Mouse (Mus musculus) forebrain, embryonic 14.5 days (tissue): ENCODE results near the gene Irf8. TPM values are rescaled to one million over a fixed set of nuclear protein-coding genes. Genes with fewer than 3 reads are reported as not detected.

Experiments
- ATAC-seq: fragments of 200-750 bp; cut with Nextera tagmentation; 2 replicates; pipeline ENCODE4 v1.8.0; 2017; ENCODE audit warnings: mild to moderate bottlenecking, moderate library complexity
- DNase-seq: peaks from one replicate; pipeline ENCODE4 v3.0.0-alpha.2; 2015; ENCODE audit warnings: low spot score
- H3K27ac ChIP-seq: fragments of 300-500 bp; sonication (generic); 2 replicates; pipeline ENCODE4 v1.5.1; 2014; ENCODE audit warnings: low read depth, mild to moderate bottlenecking, control low read depth, low read length, moderate library complexity
- H3K27me3 ChIP-seq: fragments of 300-500 bp; sonication (generic); replicated peaks from 2 replicates; pipeline ENCODE4 v1.6.1; 2014; ENCODE audit warnings: low read length, control low read depth, mixed read lengths; ENCODE audit not compliant: control insufficient read depth, insufficient read depth
- H3K36me3 ChIP-seq: fragments of 300-500 bp; sonication (generic); 2 replicates; pipeline ENCODE4 v1.6.1; 2014; ENCODE audit warnings: low read length, control low read depth; ENCODE audit not compliant: control insufficient read depth, insufficient read depth
- H3K4me1 ChIP-seq: fragments of 300-500 bp; sonication (generic); 2 replicates; pipeline ENCODE4 v1.6.1; 2014; ENCODE audit warnings: antibody characterized with exemption, low read length, control low read depth; ENCODE audit not compliant: control insufficient read depth, insufficient read depth
- H3K4me2 ChIP-seq: fragments of 300-500 bp; sonication (generic); 2 replicates; pipeline ENCODE4 v1.6.1; 2014; ENCODE audit warnings: mild to moderate bottlenecking, control low read depth, low read length
- H3K4me3 ChIP-seq: fragments of 300-500 bp; sonication (generic); 2 replicates; pipeline ENCODE4 v1.5.1; 2014; ENCODE audit warnings: low read depth, low read length, control low read depth
- H3K9ac ChIP-seq: fragments of 300-500 bp; sonication (generic); 2 replicates; pipeline ENCODE4 v1.6.1; 2014; ENCODE audit warnings: mild to moderate bottlenecking, low read length, control low read depth, moderate library complexity
- H3K9me3 ChIP-seq: fragments of 300-500 bp; sonication (generic); replicated peaks from 2 replicates; pipeline ENCODE4 v1.6.1; 2016; ENCODE audit warnings: low read length, control low read depth, mixed read lengths; ENCODE audit not compliant: control insufficient read depth
- WGBS: fragments of 180-500 bp; shearing (Covaris S2); extraction: QIAGEN DNeasy Blood & Tissue Kit; methylation state at CpG from one replicate; pipeline ENCODE4 v1.1.7; 2014; 5-methylcytosine and 5-hydroxymethylcytosine counted together
- polyA plus RNA-seq: library from polyadenylated mRNA; unstranded; fragments of >200 nt; fragmentation: Nextera tagmentation; extraction: Ambion mirVana; gene quantifications from 2 replicates; pipeline ENCODE4 v1.2.1, GENCODE M21; 2014

Gene Irf8
- polyA plus RNA-seq, 1 experiment from 2014 or later: 4.1 TPM

DNA sequence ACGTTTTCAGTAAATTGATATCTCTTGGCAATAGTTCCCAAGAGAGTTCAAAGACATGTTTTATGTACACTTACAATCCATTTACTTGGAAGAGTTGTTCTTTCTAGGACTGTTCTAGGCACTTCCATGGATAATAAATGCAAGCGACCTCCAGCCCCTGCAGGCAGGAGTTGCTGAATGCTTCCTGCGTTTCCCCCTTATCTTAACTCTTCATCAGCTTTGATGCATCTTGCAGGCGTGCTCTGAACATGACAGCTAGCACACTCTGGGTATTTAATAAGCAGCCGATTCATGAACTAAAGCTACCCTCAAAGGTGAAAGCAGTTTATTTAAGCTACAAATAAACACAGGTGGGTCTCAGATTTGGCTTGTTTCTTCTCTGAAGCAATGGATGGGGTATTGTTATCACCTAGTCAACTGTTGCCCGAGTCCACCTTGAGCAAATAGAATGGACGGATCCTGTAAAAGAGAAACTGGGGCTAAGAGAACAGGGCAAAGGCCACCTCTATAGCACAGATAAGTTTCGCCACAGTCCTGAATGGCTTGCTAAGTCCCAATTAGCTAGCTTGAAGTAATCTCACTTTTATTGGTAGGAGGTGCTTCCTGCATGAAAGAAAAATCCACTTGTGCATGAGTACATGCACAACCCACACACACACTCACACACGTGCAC is 7.5 kb upstream of the Irf8 start:
- H3K9ac ChIP-seq: no peak overlapping the region
- H3K4me1 ChIP-seq: no peaks in the 10 kb centered on the region
- WGBS: 77% methylated on average over 9 of the region's 9 CpGs
- no peak for ATAC-seq
- no peak overlapping the region for H3K4me3 ChIP-seq
- DNase-seq: no peak
- no peak overlapping the region for H3K27ac ChIP-seq
- no peaks in the 10 kb centered on the region for H3K9me3 ChIP-seq
- no peaks in the 10 kb centered on the region; the same call in 1 of the 2 replicates for H3K27me3 ChIP-seq
- no peak overlapping the region for H3K4me2 ChIP-seq
- H3K36me3 ChIP-seq: no peaks in the 10 kb centered on the region

- no peaks in the 10 kb centered on the region for H3K36me3 ChIP-seq
- H3K9me3 ChIP-seq: no peaks in the 10 kb centered on the region
- peaks cover 16% of the 10 kb centered on the region for H3K27me3 ChIP-seq
- no peak overlapping the region for H3K27ac ChIP-seq
- H3K9ac ChIP-seq: no peak overlapping the region
- ATAC-seq (no peak), DNase-seq (peak; percentile 16)
- 35% methylated on average over 14 of the region's 14 CpGs for WGBS
- peaks cover 6% of the 10 kb centered on the region for H3K4me1 ChIP-seq
- H3K4me3 ChIP-seq: no peak overlapping the region
- H3K4me2 ChIP-seq: no peak overlapping the region
Measured at GRCm38 (mm10) chr8:120731582-120731981, 4.6 kb upstream of the Irf8 start.

DNA sequence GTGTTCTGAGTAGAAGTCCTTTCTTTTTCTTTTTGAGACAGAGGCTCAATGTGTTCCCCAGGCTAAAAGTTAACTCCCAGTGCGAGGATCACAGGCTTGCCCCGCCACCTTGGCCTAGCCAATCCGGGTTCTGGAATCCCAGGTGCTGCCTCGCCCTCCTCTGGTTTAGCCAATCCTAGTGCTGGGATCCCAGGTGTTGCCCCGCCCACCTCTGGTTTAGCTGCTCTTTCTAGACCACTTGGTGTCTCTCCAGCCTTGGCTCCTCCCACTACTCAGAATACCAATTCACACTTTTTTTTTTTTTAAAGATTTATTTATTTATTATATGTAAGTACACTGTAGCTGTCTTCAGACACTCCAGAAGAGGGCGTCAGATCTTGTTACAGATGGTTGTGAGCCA is 4.1 kb upstream of the Irf8 start:
- no peak for DNase-seq
- peaks cover 21% of the 10 kb centered on the region for H3K27me3 ChIP-seq

GRCm38 (mm10) chr8:120736486-120736885 is 328 bp downstream of the Irf8 start:
- peaks cover 24% of the 10 kb centered on the region for H3K27me3 ChIP-seq
- peak overlapping the region; percentile 54 for H3K9ac ChIP-seq
- H3K4me2 ChIP-seq: peak overlapping the region; percentile 92
- peak overlapping the region; percentile 46 for H3K4me3 ChIP-seq
- WGBS: 2% methylated on average over 11 of the region's 11 CpGs
- no peak overlapping the region for H3K27ac ChIP-seq
- H3K4me1 ChIP-seq: peaks cover 6% of the 10 kb centered on the region
- no peaks in the 10 kb centered on the region for H3K36me3 ChIP-seq
- DNase-seq: peak; percentile 44
- H3K9me3 ChIP-seq: no peaks in the 10 kb centered on the region
- ATAC-seq: peak; percentile 57

More for the DNA sequence above, 4.1 kb upstream of the Irf8 start:
- no peak overlapping the region for H3K9ac ChIP-seq
- no peak overlapping the region for H3K4me2 ChIP-seq
- H3K9me3 ChIP-seq: no peaks in the 10 kb centered on the region
- WGBS: 62% methylated on average over 5 of the region's 6 CpGs
- H3K27ac ChIP-seq: no peak overlapping the region
- peaks cover 6% of the 10 kb centered on the region for H3K4me1 ChIP-seq
- ATAC-seq: no peak
- no peak overlapping the region for H3K4me3 ChIP-seq
- H3K36me3 ChIP-seq: no peaks in the 10 kb centered on the region

- H3K27ac ChIP-seq: no peak overlapping the region
- H3K4me3 ChIP-seq: no peak overlapping the region
- DNase-seq: no peak
- H3K4me1 ChIP-seq: peaks cover 6% of the 10 kb centered on the region
- peaks cover 24% of the 10 kb centered on the region for H3K27me3 ChIP-seq
- no peaks in the 10 kb centered on the region for H3K36me3 ChIP-seq
- no peaks in the 10 kb centered on the region for H3K9me3 ChIP-seq
- H3K4me2 ChIP-seq: no peak overlapping the region
- no peak for ATAC-seq
- H3K9ac ChIP-seq: no peak overlapping the region
- 62% methylated on average over 7 of the region's 7 CpGs for WGBS
Measured at GRCm38 (mm10) chr8:120737166-120737565, 1.0 kb downstream of the Irf8 start.

DNA sequence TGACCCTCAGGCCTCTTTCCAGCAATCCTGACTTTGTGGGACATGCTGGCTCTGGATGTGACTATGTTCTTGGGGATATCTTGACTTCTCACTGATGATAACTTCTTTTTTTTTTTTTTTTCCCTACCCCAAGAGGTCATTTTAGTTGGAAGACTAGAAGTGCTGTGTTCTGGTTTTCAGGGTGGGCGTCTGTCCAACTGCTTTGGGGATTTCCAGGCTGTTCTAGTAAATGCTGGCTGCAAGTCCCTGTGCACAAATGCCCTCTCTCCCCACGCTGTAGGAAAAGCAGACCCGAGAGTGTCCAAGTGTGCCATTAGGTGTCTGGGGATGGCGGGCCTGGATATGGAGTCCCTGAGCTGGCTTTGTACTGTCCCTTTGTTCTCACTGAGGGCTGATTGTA is 2.6 kb downstream of the Irf8 start:
- ATAC-seq: no peak
- no peak overlapping the region for H3K4me2 ChIP-seq
- no peak overlapping the region for H3K27ac ChIP-seq
- no peak overlapping the region for H3K9ac ChIP-seq
- peaks cover 6% of the 10 kb centered on the region for H3K4me1 ChIP-seq
- 75% methylated on average over 4 of the region's 4 CpGs for WGBS
- H3K27me3 ChIP-seq: peaks cover 24% of the 10 kb centered on the region; the same call in 1 of the 2 replicates
- H3K9me3 ChIP-seq: no peaks in the 10 kb centered on the region
- DNase-seq: no peak
- H3K36me3 ChIP-seq: no peaks in the 10 kb centered on the region
- H3K4me3 ChIP-seq: no peak overlapping the region

GRCm38 (mm10) chr8:120739526-120739925 is 3.4 kb downstream of the Irf8 start:
- Histone ChIP-seq H3K27me3 (peaks cover 22% of the 10 kb centered on the region; the same call in 1 of the 2 replicates), H3K9ac (no peak overlapping the region), H3K4me2 (no peak overlapping the region), H3K27ac (no peak overlapping the region), H3K36me3 (no peaks in the 10 kb centered on the region), H3K4me3 (no peak overlapping the region), H3K4me1 (peaks cover 6% of the 10 kb centered on the region), H3K9me3 (no peaks in the 10 kb centered on the region)
- WGBS: 94% methylated on average over 15 of the region's 15 CpGs
- no peak for ATAC-seq
- DNase-seq: no peak

- Histone ChIP-seq H3K9me3 (no peaks in the 10 kb centered on the region), H3K4me3 (no peak overlapping the region), H3K36me3 (no peaks in the 10 kb centered on the region), H3K27ac (no peak overlapping the region), H3K4me2 (no peak overlapping the region), H3K9ac (no peak overlapping the region), H3K27me3 (peaks cover 16% of the 10 kb centered on the region; the same call in 1 of the 2 replicates), H3K4me1 (peaks cover 5% of the 10 kb centered on the region)
- no peak for DNase-seq
- WGBS: 69% methylated on average over 2 of the region's 2 CpGs
- no peak for ATAC-seq
Measured at GRCm38 (mm10) chr8:120740579-120740978, 4.4 kb downstream of the Irf8 start.

- Histone ChIP-seq H3K4me1 (0 out of 2 replicates have a peak, but pooled peaks cover 3% of the 10 kb centered on the region), H3K36me3 (no peaks in the 10 kb centered on the region), H3K9me3 (no peaks in the 10 kb centered on the region), H3K27me3 (peaks cover 12% of the 10 kb centered on the region; the same call in 1 of the 2 replicates), H3K27ac (no peak overlapping the region), H3K4me2 (no peak overlapping the region), H3K4me3 (no peak overlapping the region), H3K9ac (no peak overlapping the region)
- WGBS: 77% methylated on average over 17 of the region's 17 CpGs
- DNase-seq: no peak
- no peak for ATAC-seq
Measured at GRCm38 (mm10) chr8:120741001-120741400, 4.8 kb downstream of the Irf8 start.
